Mouse (Mus musculus) cerebellum, adult 11-12 months (tissue): ENCODE results near the gene C2cd5.

ENCODE experiments used
- DNase-seq: peaks from one replicate; pipeline ENCODE4 v3.0.0; 2022

Gene C2cd5

GRCm38 (mm10) chr6:142972205-142972604, 127.7 kb downstream of the C2cd5 start:
- no peak for DNase-seq

- DNase-seq = no peak
These were observed 132.5 kb downstream of the C2cd5 start for GRCm38 (mm10) chr6:142967407-142967806.

- peak; percentile 89 for DNase-seq
These were observed 135.2 kb downstream of the C2cd5 start for GRCm38 (mm10) chr6:142964531-142965385.

- peak; percentile 83 for DNase-seq
These were observed 135.8 kb downstream of the C2cd5 start, which contains the start of gene St8sia1 for GRCm38 (mm10) chr6:142964076-142964530. Gene St8sia1, minus strand, starts transcription at chr6:142964452.

- DNase-seq = no peak
These were observed 136.4 kb downstream of the C2cd5 start for GRCm38 (mm10) chr6:142963480-142964075.

DNA sequence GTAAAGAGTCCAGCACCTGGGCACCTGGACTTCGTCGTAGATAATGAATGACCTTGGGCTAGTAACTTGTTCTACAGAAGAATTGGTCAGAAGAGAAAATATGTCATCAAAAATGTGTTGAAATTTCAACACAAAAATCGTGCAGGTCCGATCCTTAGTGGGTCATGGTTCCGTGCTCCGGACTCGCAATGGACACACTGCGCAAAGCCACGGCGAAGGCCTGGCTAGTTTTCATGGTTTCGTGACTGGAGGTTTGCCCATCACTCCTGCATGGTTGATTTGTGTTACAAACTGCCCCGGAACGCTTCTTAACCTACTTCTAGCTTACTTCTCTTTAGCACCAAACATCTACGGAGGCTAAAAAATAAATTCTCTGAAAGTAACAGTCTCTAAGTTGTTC, 137.1 kb downstream of the C2cd5 start:
- DNase-seq = peak; percentile 51

GRCm38 (mm10) chr6:142962476-142962875, 137.5 kb downstream of the C2cd5 start:
- DNase-seq = no peak

GRCm38 (mm10) chr6:142961721-142962455, 138.1 kb downstream of the C2cd5 start:
- no peak for DNase-seq
